Mouse (Mus musculus): ENCODE measurements around the gene C1qtnf4. TPM values are rescaled to one million over a fixed set of nuclear protein-coding genes. Genes with fewer than 3 reads are reported as not detected.

C1qtnf4 gene
- total and polyA plus RNA-seq, 3 experiments = not detected

GRCm38 (mm10) chr2:90915516-90915915 is 29.9 kb downstream of the C1qtnf4 start:
- in situ Hi-C loops (cut with MboI; ENCODE audit: low pct_ligation_motif_present, low pct_unique_long_range_greater_than_20kb, low sequenced_read_pairs) (no loop called here), dilution Hi-C loops (cut with MboI; ENCODE audit: extremely low pct_ligation_motif_present, extremely low pct_unique_long_range_greater_than_20kb, low sequenced_read_pairs) (no loop called here)
- TF ChIP-seq MAX (IDR thresholded peaks at IDR 0.05; ENCODE audit: low read length) = no peak
- TF ChIP-seq PAX5 (IDR thresholded peaks at IDR 0.05; ENCODE audit: low read length) = no peak
- no peak for TF ChIP-seq NRF1 (IDR thresholded peaks at IDR 0.05; ENCODE audit: low read depth, low read length)
- no peak for TF ChIP-seq BHLHE40 (IDR thresholded peaks at IDR 0.05; ENCODE audit: low read depth, low read length)
- no peak for TF ChIP-seq HCFC1 (IDR thresholded peaks at IDR 0.05; ENCODE audit: low read depth, low read length)
- no peak for TF ChIP-seq USF1 (IDR thresholded peaks at IDR 0.05; ENCODE audit: low read depth, low read length)
- TF ChIP-seq GABPA (IDR thresholded peaks at IDR 0.05; ENCODE audit: insufficient replicate concordance, low read depth, low read length) = no peak
- TF ChIP-seq ZNF384 (IDR thresholded peaks at IDR 0.05; ENCODE audit: low read depth, low read length) = no peak
- no peak for TF ChIP-seq MEF2A (IDR thresholded peaks at IDR 0.05; ENCODE audit: borderline replicate concordance, low read depth, low read length)
- TF ChIP-seq ZKSCAN1 (IDR thresholded peaks at IDR 0.05; ENCODE audit: borderline replicate concordance, low read depth, low read length) = no peak
- no peak for TF ChIP-seq ELF1 (IDR thresholded peaks at IDR 0.05; ENCODE audit: low read depth, low read length)
- TF ChIP-seq NELFE (IDR thresholded peaks at IDR 0.05; ENCODE audit: low read depth, low read length) = no peak
- TF ChIP-seq ZMIZ1 (IDR thresholded peaks at IDR 0.05; ENCODE audit: low read depth, low read length) = no peak
- no peak for TF ChIP-seq CHD2 (IDR thresholded peaks at IDR 0.05; ENCODE audit: low read length)
- TF ChIP-seq POLR2A (IDR thresholded peaks at IDR 0.05; ENCODE audit: low read depth, low read length) = no peak
- TF ChIP-seq EP300 (IDR thresholded peaks at IDR 0.05; ENCODE audit: low read length) = no peak
- no peak for TF ChIP-seq MXI1 (IDR thresholded peaks at IDR 0.05; ENCODE audit: low read depth, low read length)
- no peak for TF ChIP-seq UBTF (IDR thresholded peaks at IDR 0.05; ENCODE audit: low read depth, low read length)
- TF ChIP-seq TBP (conservative IDR thresholded peaks at IDR 0.05; ENCODE audit: low read depth, low read length) = no peak
- TF ChIP-seq KAT2A (IDR thresholded peaks at IDR 0.05; ENCODE audit: insufficient replicate concordance, low read length) = no peak
- Histone ChIP-seq H3K4me2 (ENCODE audit: insufficient read depth, low read depth, poor library complexity, severe bottlenecking) (peak overlapping the region; percentile 93), H3K27me3 (replicated peaks) (no peaks in the 10 kb centered on the region), H3K9ac (ENCODE audit: insufficient read depth, low read depth) (no peak overlapping the region; the same call in 1 of the 2 replicates), H3K9me3 (replicated peaks; ENCODE audit: low read length) (no peaks in the 10 kb centered on the region), H3K27ac (ENCODE audit: insufficient read depth, low read depth) (no peak overlapping the region), H3K4me1 (ENCODE audit: control insufficient read depth in 1 of 2, insufficient read depth in 2 of 2) (peaks cover 0 to 16% of the 10 kb centered on the region in 2 experiments; a peak in 2 of 4 replicates), H3K79me2 (replicated peaks; ENCODE audit: control insufficient read depth, extremely low read depth, insufficient read depth, poor library complexity, severe bottlenecking) (peaks cover 33% of the 10 kb centered on the region), H3K36me3 (replicated peaks in 1 of 2; ENCODE audit: control insufficient read depth in 1 of 2, insufficient read depth in 1 of 2, low read length in 1 of 2) (peaks cover 21 to 41% of the 10 kb centered on the region in 2 experiments), H3K4me3 (replicated peaks in 1 of 3; ENCODE audit: low read depth in 2 of 3, low read length in 2 of 3, poor library complexity in 1 of 3) (peak overlapping the region in 1 of 3 experiments; percentile 78)
- no peak for DNase-seq (ENCODE audit: extremely low read depth)

DNA sequence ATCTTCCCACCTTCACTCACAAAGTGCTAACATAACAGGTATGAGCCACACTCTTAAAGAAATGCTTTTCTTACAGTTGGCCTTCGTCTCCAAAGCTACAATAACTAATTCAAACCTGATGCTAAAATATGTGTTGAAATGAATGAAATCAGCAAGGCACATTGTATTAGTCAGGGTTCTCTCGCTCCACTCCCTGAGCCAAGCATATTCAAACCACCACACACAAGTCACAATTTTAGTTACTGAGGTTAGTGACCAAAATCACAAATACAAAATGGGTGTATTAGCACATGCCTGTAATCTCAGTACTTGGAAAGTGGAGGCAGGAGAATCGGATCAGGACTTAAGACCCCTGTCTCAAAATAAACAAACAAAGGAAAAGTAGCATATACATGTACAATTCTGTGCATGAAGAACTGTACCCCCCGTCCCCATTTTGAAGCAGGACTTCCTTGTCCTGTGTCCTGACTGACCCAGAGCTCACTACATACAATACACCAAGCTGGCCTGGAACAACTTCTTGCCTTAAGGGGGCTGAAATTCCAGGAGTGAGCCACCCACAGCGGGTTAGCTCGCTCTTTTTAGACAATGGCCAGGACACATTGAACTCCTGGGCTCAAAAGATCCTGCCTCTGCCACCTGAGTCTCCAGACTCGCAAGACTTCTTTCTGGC is 31.0 kb downstream of the C1qtnf4 start:
- in situ Hi-C loops (cut with MboI; ENCODE audit: low pct_ligation_motif_present, low pct_unique_long_range_greater_than_20kb, low sequenced_read_pairs) (no loop called here), dilution Hi-C loops (cut with MboI; ENCODE audit: extremely low pct_ligation_motif_present, extremely low pct_unique_long_range_greater_than_20kb, low sequenced_read_pairs) (no loop called here)
- Histone ChIP-seq H3K4me3 (replicated peaks in 1 of 3; ENCODE audit: low read depth in 2 of 3, low read length in 2 of 3, poor library complexity in 1 of 3) (peak overlapping the region; percentile 59 to 90 (median 78)), H3K4me1 (ENCODE audit: control insufficient read depth in 1 of 2, insufficient read depth in 2 of 2) (peaks cover 0 to 16% of the 10 kb centered on the region in 2 experiments; a peak in 2 of 4 replicates), H3K9me3 (replicated peaks; ENCODE audit: low read length) (no peaks in the 10 kb centered on the region), H3K4me2 (ENCODE audit: insufficient read depth, low read depth, poor library complexity, severe bottlenecking) (peak overlapping the region; percentile 93), H3K9ac (ENCODE audit: insufficient read depth, low read depth) (peak overlapping the region; percentile 81), H3K27me3 (replicated peaks) (no peaks in the 10 kb centered on the region), H3K27ac (ENCODE audit: insufficient read depth, low read depth) (peak overlapping the region; percentile 9), H3K36me3 (replicated peaks in 1 of 2; ENCODE audit: control insufficient read depth in 1 of 2, insufficient read depth in 1 of 2, low read length in 1 of 2) (peaks cover 11 to 29% of the 10 kb centered on the region in 2 experiments), H3K79me2 (replicated peaks; ENCODE audit: control insufficient read depth, extremely low read depth, insufficient read depth, poor library complexity, severe bottlenecking) (peaks cover 29% of the 10 kb centered on the region)
- TF ChIP-seq HCFC1 (IDR thresholded peaks at IDR 0.05; ENCODE audit: low read depth, low read length) = no peak
- TF ChIP-seq SIN3A (IDR thresholded peaks at IDR 0.05; ENCODE audit: low read length) = peak; percentile 74
- TF ChIP-seq MAZ (IDR thresholded peaks at IDR 0.05; ENCODE audit: low read depth, low read length) = no peak
- 0 out of 2 replicates have a peak, but pooled peaks have one; percentile 12 for TF ChIP-seq MYC (IDR thresholded peaks at IDR 0.05; ENCODE audit: low read depth, low read length)
- TF ChIP-seq TBP (conservative IDR thresholded peaks at IDR 0.05; ENCODE audit: low read depth, low read length) = peak; percentile 45; the same call in 1 of the 2 replicates
- TF ChIP-seq TCF12 (IDR thresholded peaks at IDR 0.05; ENCODE audit: low read depth, low read length) = 0 out of 2 replicates have a peak, but pooled peaks have one; percentile 36
- no peak for TF ChIP-seq ETS1 (conservative IDR thresholded peaks at IDR 0.05; ENCODE audit: low read depth, low read length)
- TF ChIP-seq ZC3H11A (IDR thresholded peaks at IDR 0.05; ENCODE audit: low read depth, low read length) = no peak
- TF ChIP-seq RCOR1 (conservative IDR thresholded peaks at IDR 0.05; ENCODE audit: low read depth, low read length) = no peak
- no peak for TF ChIP-seq E2F4 (IDR thresholded peaks at IDR 0.05; ENCODE audit: insufficient replicate concordance, low read depth, low read length)
- TF ChIP-seq MXI1 (IDR thresholded peaks at IDR 0.05; ENCODE audit: low read depth, low read length) = peak; percentile 4; the same call in 1 of the 2 replicates
- 0 out of 2 replicates have a peak, but pooled peaks have one; percentile 4 for TF ChIP-seq MAX (IDR thresholded peaks at IDR 0.05; ENCODE audit: low read length)
- DNase-seq (ENCODE audit: extremely low read depth) = peak; percentile 24
